14 mouse cellular contexts compared by ENCODE assay signal in genomic region chr12:57550181-57550808, GRCm38 (mm10). TPM values are rescaled to one million over a fixed set of nuclear protein-coding genes. Genes with fewer than 3 reads are reported as not detected.
DNase-seq lines count a peak whose midpoint lies in the region; ATAC-seq lines count a peak whose summit lies in the region.
"Had no signal": no experiment of that assay in that cellular context is flagged by ENCODE, and none has a peak within 500 bp of the region (broad histone marks: within the 10 kb centered on the region; RNA-seq: fewer than 3 reads in every experiment).

No protein-coding gene starts in this region.

- peak; percentile 31 for DNase-seq in embryo, embryonic 11 days
- no peak for DNase-seq in embryo, embryonic 10 days (ENCODE audit: low spot score)
- no peak for DNase-seq in kidney, postnatal 4 days
- DNase-seq in retina, postnatal 1 day = peak; percentile 18
- no peak for DNase-seq in retina, embryonic 14.5 days (ENCODE audit: low spot score)
- DNase-seq in layer of hippocampus, adult 9-11 months = no peak
- DNase-seq: adrenal gland, postnatal 14 days; heart, adult 2 months; kidney, adult 8-10 months had no signal

- peaks cover 97% of the 10 kb centered on the region for H3K27me3 ChIP-seq in kidney, embryonic 14.5 days (ENCODE audit: control insufficient read depth, insufficient read depth, low read length)

- H3K4me1 ChIP-seq in kidney, embryonic 14.5 days (ENCODE audit: control insufficient read depth, insufficient read depth, low read length) = peaks cover 10% of the 10 kb centered on the region; the same call in 1 of the 2 replicates

- no peak overlapping the region for H3K9ac ChIP-seq in kidney, embryonic 14.5 days (ENCODE audit: low read depth, low read length)
- H3K9ac ChIP-seq: hindbrain, embryonic 12.5 days; liver, embryonic 14.5 days had no signal

- WGBS in kidney, embryonic 14.5 days = 1% methylated on average over 31 of the region's 31 CpGs

- H3K36me3 ChIP-seq in kidney, embryonic 14.5 days (ENCODE audit: control insufficient read depth, insufficient read depth, low read length) = no peaks in the 10 kb centered on the region
- H3K36me3 ChIP-seq: hindbrain, embryonic 12.5 days had no signal

- no peaks in the 10 kb centered on the region for H3K9me3 ChIP-seq in kidney, embryonic 14.5 days (ENCODE audit: control insufficient read depth, low read length)

- H3K4me3 ChIP-seq in kidney, embryonic 14.5 days (ENCODE audit: low read length) = 0 out of 2 replicates have a peak overlapping the region, but pooled peaks have one; percentile 3
- H3K4me3 ChIP-seq: heart, adult 2 months; hindbrain, embryonic 12.5 days; layer of hippocampus, adult 2 months had no signal

- ATAC-seq in kidney, embryonic 14.5 days (ENCODE audit: low FRiP score, low TSS enrichment) = no peak
- no peak for ATAC-seq in megakaryocyte, adult 5-6 weeks (ENCODE audit: poor library complexity, severe bottlenecking)

- H3K4me2 ChIP-seq in kidney, embryonic 14.5 days (replicated peaks; ENCODE audit: low read depth, low read length) = no peak overlapping the region
- H3K4me2 ChIP-seq: hindbrain, embryonic 12.5 days had no signal

- no peak overlapping the region for H3K27ac ChIP-seq in kidney, embryonic 14.5 days (ENCODE audit: low read depth, low read length)
- H3K27ac ChIP-seq: heart, adult 2 months; hindbrain, embryonic 12.5 days; layer of hippocampus, adult 2 months; liver, embryonic 14.5 days had no signal

RNA-seq across cellular contexts. Expression of gene Foxa1, which starts 3.6 kb away (rescaled TPM):
- 1.5 and 1.6 TPM in 2 replicates for polyA plus RNA-seq in kidney, embryonic 14.5 days (2014; fragmentation: Nextera tagmentation; extraction: Ambion mirVana)
- total RNA-seq in megakaryocyte, adult 5-6 weeks (2015) = not detected in 2 replicates
- not detected in 2 replicates for total RNA-seq in megakaryocyte, adult 5-6 weeks (2017)
- total RNA-seq: heart, adult 2 months; layer of hippocampus, adult 2 months had no signal

RNA-seq across cellular contexts. Expression of gene Ttc6, which starts 13.6 kb away (rescaled TPM):
- polyA plus RNA-seq in kidney, embryonic 14.5 days (2014; fragmentation: Nextera tagmentation; extraction: Ambion mirVana) = 0.22 and 0.47 TPM in 2 replicates
- not detected in 2 replicates for total RNA-seq in megakaryocyte, adult 5-6 weeks (2015)
- total RNA-seq in megakaryocyte, adult 5-6 weeks (2017) = not detected in 2 replicates
- total RNA-seq: adrenal gland, postnatal 14 days; heart, adult 2 months had no signal

Comparison
In these comparisons a context has a peak if more than half of its experiments do, and no peak if none do; other contexts are left out.
1. DNase-seq: peak in embryo, embryonic 11 days (single experiment) and retina, postnatal 1 day (single experiment); none in embryo, embryonic 10 days (single experiment), kidney, postnatal 4 days (0 of 2), retina, embryonic 14.5 days (single experiment) and layer of hippocampus, adult 9-11 months (single experiment).